Mouse (Mus musculus) liver, embryonic 13.5 days (tissue): ENCODE results near the gene Zfp541. TPM values are rescaled to one million over a fixed set of nuclear protein-coding genes. Genes with fewer than 3 reads are reported as not detected.
A peak's percentile ranks its signal among the peaks of the same experiment; 100 is the strongest.

Source experiments
- ATAC-seq: fragments of 200-750 bp; cut with Nextera tagmentation; 2 replicates; pipeline ENCODE4 v1.8.0; 2017; ENCODE audit warnings: low read depth, mild to moderate bottlenecking, moderate number of reproducible peaks, moderate library complexity
- DNase-seq: peaks from one replicate; pipeline ENCODE4 v3.0.0; 2022
- H3K27ac ChIP-seq: fragments of 300-500 bp; sonication (generic); 2 replicates; pipeline ENCODE4 v1.5.1; 2015; ENCODE audit warnings: moderate library complexity, mild to moderate bottlenecking, inconsistent platforms
- H3K27me3 ChIP-seq: fragments of 300-500 bp; sonication (generic); 2 replicates; pipeline ENCODE4 v1.6.1; 2015; ENCODE audit warnings: mild to moderate bottlenecking, inconsistent platforms
- H3K36me3 ChIP-seq: fragments of 300-500 bp; sonication (generic); 2 replicates; pipeline ENCODE4 v1.6.1; 2015; ENCODE audit warnings: mild to moderate bottlenecking, inconsistent platforms
- H3K4me1 ChIP-seq: fragments of 300-500 bp; sonication (generic); replicated peaks from 2 replicates; pipeline ENCODE4 v1.6.1; 2015; ENCODE audit warnings: inconsistent platforms
- H3K4me2 ChIP-seq: fragments of 300-500 bp; sonication (generic); 2 replicates; pipeline ENCODE4 v1.6.1; 2015; ENCODE audit warnings: inconsistent platforms, mild to moderate bottlenecking, moderate library complexity
- H3K4me3 ChIP-seq: fragments of 300-500 bp; sonication (generic); replicated peaks from 2 replicates; pipeline ENCODE4 v1.5.1; 2015; ENCODE audit warnings: mild to moderate bottlenecking, inconsistent platforms
- H3K9ac ChIP-seq: fragments of 300-500 bp; sonication (generic); 2 replicates; pipeline ENCODE4 v1.6.1; 2015; ENCODE audit warnings: mild to moderate bottlenecking, inconsistent platforms
- H3K9me3 ChIP-seq: fragments of 300-500 bp; sonication (generic); replicated peaks from 2 replicates; pipeline ENCODE4 v1.6.1; 2016; ENCODE audit warnings: inconsistent platforms
- WGBS: fragments of 180-500 bp; shearing (Covaris S2); methylation state at CpG from one replicate; pipeline ENCODE4 v1.1.7; 2015; ENCODE audit not compliant: insufficient replicate concordance; 5-methylcytosine and 5-hydroxymethylcytosine counted together
- polyA plus RNA-seq: library from polyadenylated mRNA; unstranded; fragments of >200 nt; fragmentation: Nextera tagmentation; extraction: Ambion mirVana; gene quantifications from 2 replicates; pipeline ENCODE4 v1.2.1, GENCODE M21; 2015

Zfp541 gene
- polyA plus RNA-seq, 1 experiment from 2014 or later: not detected

GRCm38 (mm10) chr7:16031072-16031471 lies 30.5 kb upstream of the Zfp541 start:
- Histone ChIP-seq H3K4me1 (peaks cover 35% of the 10 kb centered on the region), H3K4me2 (no peak overlapping the region), H3K27ac (no peak overlapping the region), H3K36me3 (no peaks in the 10 kb centered on the region), H3K9ac (no peak overlapping the region), H3K27me3 (no peaks in the 10 kb centered on the region), H3K9me3 (no peaks in the 10 kb centered on the region), H3K4me3 (no peak overlapping the region)
- WGBS: 84% methylated on average over 4 of the region's 4 CpGs
- DNase-seq (no peak), ATAC-seq (no peak)

GRCm38 (mm10) chr7:16033059-16033458 lies 28.6 kb upstream of the Zfp541 start:
- Histone ChIP-seq H3K36me3 (no peaks in the 10 kb centered on the region), H3K27ac (no peak overlapping the region), H3K4me2 (no peak overlapping the region), H3K4me3 (no peak overlapping the region), H3K9ac (no peak overlapping the region; the same call in 1 of the 2 replicates), H3K27me3 (no peaks in the 10 kb centered on the region), H3K4me1 (peaks cover 42% of the 10 kb centered on the region), H3K9me3 (no peaks in the 10 kb centered on the region)
- DNase-seq: no peak
- no peak for ATAC-seq
- 73% methylated on average over 1 of the region's 1 CpGs for WGBS

GRCm38 (mm10) chr7:16033580-16034461 lies 27.8 kb upstream of the Zfp541 start:
- no peaks in the 10 kb centered on the region for H3K36me3 ChIP-seq
- ATAC-seq (no peak), DNase-seq (no peak)
- no peak overlapping the region for H3K4me2 ChIP-seq
- no peak overlapping the region for H3K9ac ChIP-seq
- H3K9me3 ChIP-seq: no peaks in the 10 kb centered on the region
- WGBS: 82% methylated on average over 8 of the region's 8 CpGs
- H3K4me3 ChIP-seq: no peak overlapping the region
- H3K27ac ChIP-seq: no peak overlapping the region
- H3K27me3 ChIP-seq: no peaks in the 10 kb centered on the region
- H3K4me1 ChIP-seq: peaks cover 43% of the 10 kb centered on the region

GRCm38 (mm10) chr7:16036972-16037371 lies 24.6 kb upstream of the Zfp541 start:
- Histone ChIP-seq H3K4me2 (no peak overlapping the region), H3K9me3 (no peaks in the 10 kb centered on the region), H3K4me3 (no peak overlapping the region), H3K27ac (no peak overlapping the region), H3K4me1 (peaks cover 63% of the 10 kb centered on the region), H3K9ac (no peak overlapping the region), H3K27me3 (no peaks in the 10 kb centered on the region), H3K36me3 (no peaks in the 10 kb centered on the region)
- ATAC-seq (no peak), DNase-seq (no peak)
- 89% methylated on average over 6 of the region's 6 CpGs for WGBS

DNA sequence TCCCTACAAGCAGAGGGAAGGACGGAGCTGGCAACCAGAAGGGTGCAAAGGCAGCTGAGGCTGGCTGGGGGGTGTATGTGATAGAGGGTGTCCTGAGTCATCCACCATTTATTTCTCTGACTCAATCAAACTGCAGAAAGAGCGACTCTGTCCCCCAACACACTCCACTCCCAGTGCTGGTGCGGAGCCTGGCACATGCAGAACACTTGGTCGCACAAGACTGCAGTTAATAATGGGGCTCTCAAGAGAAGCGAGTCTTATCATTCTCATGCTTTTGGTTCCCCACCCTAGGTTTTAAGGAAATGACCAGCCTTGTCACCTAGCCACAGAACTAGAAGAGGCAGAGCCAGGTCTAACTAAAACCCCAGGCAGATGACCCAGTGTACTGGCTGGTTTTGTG lies 22.3 kb upstream of the Zfp541 start:
- Histone ChIP-seq H3K9ac (peak overlapping the region; percentile 42), H3K36me3 (peaks cover 3% of the 10 kb centered on the region; the same call in 1 of the 2 replicates), H3K9me3 (no peaks in the 10 kb centered on the region), H3K4me1 (peaks cover 75% of the 10 kb centered on the region), H3K4me2 (peak overlapping the region; percentile 42), H3K27me3 (no peaks in the 10 kb centered on the region), H3K27ac (peak overlapping the region; percentile 64), H3K4me3 (no peak overlapping the region)
- no peak for DNase-seq
- 33% methylated on average over 5 of the region's 5 CpGs for WGBS
- ATAC-seq: peak; percentile 76

GRCm38 (mm10) chr7:16041208-16041607 lies 20.4 kb upstream of the Zfp541 start:
- Histone ChIP-seq H3K4me1 (peaks cover 87% of the 10 kb centered on the region), H3K36me3 (peaks cover 3% of the 10 kb centered on the region; the same call in 1 of the 2 replicates), H3K27me3 (no peaks in the 10 kb centered on the region), H3K9me3 (no peaks in the 10 kb centered on the region), H3K4me3 (no peak overlapping the region), H3K4me2 (no peak overlapping the region), H3K9ac (no peak overlapping the region), H3K27ac (no peak overlapping the region)
- DNase-seq: no peak
- ATAC-seq: no peak
- WGBS: 75% methylated on average over 2 of the region's 2 CpGs

DNA sequence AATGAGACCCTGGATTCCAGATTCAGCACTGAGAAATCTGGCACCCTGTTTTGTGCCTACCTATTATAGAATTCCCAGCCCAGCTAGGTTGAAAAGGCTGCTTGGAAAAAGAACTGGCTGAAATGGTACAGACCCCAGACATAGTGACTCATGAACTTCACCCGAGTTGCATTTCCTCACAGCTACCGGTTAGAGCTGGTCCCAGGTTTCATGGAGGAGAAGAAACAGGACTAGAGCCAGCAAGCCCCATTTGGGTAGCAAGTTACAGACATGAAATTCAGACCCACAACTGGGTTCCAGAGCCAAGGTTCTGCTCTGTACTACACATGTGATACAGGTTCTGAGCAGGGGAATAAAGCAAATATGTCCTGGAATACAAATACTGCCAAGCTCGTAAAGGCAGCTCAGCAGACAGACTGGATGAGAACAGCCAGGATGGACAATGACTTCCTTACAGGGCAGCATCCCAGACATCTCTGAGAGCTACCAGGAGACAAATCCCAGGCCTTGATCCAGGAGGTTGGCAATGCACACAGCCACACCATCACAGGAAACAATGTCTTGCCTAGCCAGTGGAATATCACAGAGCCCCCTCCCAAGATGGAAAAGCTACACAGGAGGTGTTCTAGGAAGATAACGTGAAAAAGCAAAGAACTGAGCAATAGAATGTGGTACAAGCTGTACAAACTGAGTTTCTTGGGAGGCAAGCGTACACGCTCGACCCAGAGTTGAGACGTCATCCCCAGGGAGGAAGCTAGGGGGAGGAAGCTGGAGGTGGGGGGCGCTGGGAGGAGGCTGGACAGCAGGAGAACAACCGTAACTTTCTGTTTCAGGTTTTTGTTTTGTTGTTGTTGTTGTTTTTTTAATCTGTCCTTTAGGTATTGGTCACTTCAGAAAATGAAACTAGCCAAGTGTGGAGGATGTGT lies 18.5 kb upstream of the Zfp541 start:
- Histone ChIP-seq H3K27ac (peak overlapping the region; percentile 15; the same call in 1 of the 2 replicates), H3K4me1 (peaks cover 88% of the 10 kb centered on the region), H3K4me3 (no peak overlapping the region; the same call in 1 of the 2 replicates), H3K9me3 (no peaks in the 10 kb centered on the region), H3K9ac (peak overlapping the region; percentile 29; the same call in 1 of the 2 replicates), H3K4me2 (peak overlapping the region; percentile 33), H3K36me3 (peaks cover 3% of the 10 kb centered on the region; the same call in 1 of the 2 replicates), H3K27me3 (no peaks in the 10 kb centered on the region)
- DNase-seq: no peak
- ATAC-seq: no peak
- WGBS: 52% methylated on average over 10 of the region's 10 CpGs

GRCm38 (mm10) chr7:16043861-16044435 lies 17.7 kb upstream of the Zfp541 start:
- Histone ChIP-seq H3K9me3 (no peaks in the 10 kb centered on the region), H3K27me3 (no peaks in the 10 kb centered on the region), H3K9ac (peak overlapping the region; percentile 29), H3K27ac (peak overlapping the region; percentile 93; the same call in 1 of the 2 replicates), H3K4me3 (no peak overlapping the region; the same call in 1 of the 2 replicates), H3K36me3 (peaks cover 3% of the 10 kb centered on the region; the same call in 1 of the 2 replicates), H3K4me2 (peak overlapping the region; percentile 100), H3K4me1 (peaks cover 85% of the 10 kb centered on the region)
- ATAC-seq (no peak), DNase-seq (no peak)
- WGBS: 43% methylated on average over 3 of the region's 3 CpGs

DNA sequence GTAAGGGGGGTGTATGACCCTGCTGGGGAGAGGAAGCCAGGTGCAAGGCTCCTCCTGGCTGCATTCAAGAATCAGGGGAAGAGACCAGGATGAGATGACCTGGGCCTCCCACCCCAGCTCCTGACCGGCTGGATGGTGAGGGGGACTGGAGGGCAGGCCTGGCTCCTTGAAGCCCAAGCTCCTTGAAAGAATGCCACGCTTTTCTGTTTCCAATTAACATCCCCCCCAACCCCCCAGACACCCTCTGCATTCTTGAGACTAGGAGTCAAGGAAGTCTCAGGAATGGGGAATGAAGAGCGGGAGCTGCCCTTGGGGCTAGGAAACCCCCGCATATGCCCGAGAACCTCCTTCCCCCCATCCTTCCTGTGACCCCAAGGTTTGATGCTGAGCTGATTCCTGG lies 17.1 kb upstream of the Zfp541 start:
- Histone ChIP-seq H3K9ac (no peak overlapping the region), H3K9me3 (no peaks in the 10 kb centered on the region), H3K36me3 (peaks cover 3% of the 10 kb centered on the region; the same call in 1 of the 2 replicates), H3K27ac (peak overlapping the region; percentile 93), H3K27me3 (no peaks in the 10 kb centered on the region), H3K4me3 (0 out of 2 replicates have a peak overlapping the region, but pooled peaks have one; percentile 93), H3K4me1 (peaks cover 85% of the 10 kb centered on the region), H3K4me2 (peak overlapping the region; percentile 100)
- ATAC-seq (no peak), DNase-seq (no peak)
- 73% methylated on average over 5 of the region's 5 CpGs for WGBS

DNA sequence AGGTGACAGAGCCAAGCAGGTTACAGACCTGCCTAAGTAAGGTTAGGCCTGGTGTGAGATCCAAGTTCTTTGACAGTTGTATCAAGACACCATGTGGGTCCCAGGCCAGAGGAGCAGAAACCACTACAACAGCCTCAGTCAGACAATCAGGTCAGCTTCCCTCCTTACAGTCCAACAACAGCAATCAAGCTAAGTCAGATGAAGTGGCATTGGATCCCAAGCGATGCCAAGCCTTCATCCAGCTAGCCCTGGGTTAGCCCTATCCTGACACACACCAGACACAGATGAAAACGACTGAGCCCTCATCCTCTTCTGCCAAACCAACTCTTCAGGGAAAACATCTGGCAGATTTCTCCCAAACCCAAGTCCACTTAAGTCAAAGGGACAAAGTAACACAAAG lies 16.1 kb upstream of the Zfp541 start:
- Histone ChIP-seq H3K27ac (peak overlapping the region; percentile 93), H3K4me1 (peaks cover 85% of the 10 kb centered on the region), H3K4me2 (peak overlapping the region; percentile 100), H3K4me3 (peak overlapping the region; percentile 93), H3K36me3 (peaks cover 3% of the 10 kb centered on the region; the same call in 1 of the 2 replicates), H3K27me3 (no peaks in the 10 kb centered on the region), H3K9me3 (no peaks in the 10 kb centered on the region), H3K9ac (peak overlapping the region; percentile 95)
- no peak for DNase-seq
- 38% methylated on average over 2 of the region's 2 CpGs for WGBS
- ATAC-seq: no peak
